Mouse (Mus musculus): Measurements from ENCODE around the gene Sfswap. TPM values are rescaled to one million over a fixed set of nuclear protein-coding genes. Genes with fewer than 3 reads are reported as not detected.

The Sfswap gene
- polyA plus RNA-seq, 1 experiment from 2014 or later: 53.6 TPM

DNA sequence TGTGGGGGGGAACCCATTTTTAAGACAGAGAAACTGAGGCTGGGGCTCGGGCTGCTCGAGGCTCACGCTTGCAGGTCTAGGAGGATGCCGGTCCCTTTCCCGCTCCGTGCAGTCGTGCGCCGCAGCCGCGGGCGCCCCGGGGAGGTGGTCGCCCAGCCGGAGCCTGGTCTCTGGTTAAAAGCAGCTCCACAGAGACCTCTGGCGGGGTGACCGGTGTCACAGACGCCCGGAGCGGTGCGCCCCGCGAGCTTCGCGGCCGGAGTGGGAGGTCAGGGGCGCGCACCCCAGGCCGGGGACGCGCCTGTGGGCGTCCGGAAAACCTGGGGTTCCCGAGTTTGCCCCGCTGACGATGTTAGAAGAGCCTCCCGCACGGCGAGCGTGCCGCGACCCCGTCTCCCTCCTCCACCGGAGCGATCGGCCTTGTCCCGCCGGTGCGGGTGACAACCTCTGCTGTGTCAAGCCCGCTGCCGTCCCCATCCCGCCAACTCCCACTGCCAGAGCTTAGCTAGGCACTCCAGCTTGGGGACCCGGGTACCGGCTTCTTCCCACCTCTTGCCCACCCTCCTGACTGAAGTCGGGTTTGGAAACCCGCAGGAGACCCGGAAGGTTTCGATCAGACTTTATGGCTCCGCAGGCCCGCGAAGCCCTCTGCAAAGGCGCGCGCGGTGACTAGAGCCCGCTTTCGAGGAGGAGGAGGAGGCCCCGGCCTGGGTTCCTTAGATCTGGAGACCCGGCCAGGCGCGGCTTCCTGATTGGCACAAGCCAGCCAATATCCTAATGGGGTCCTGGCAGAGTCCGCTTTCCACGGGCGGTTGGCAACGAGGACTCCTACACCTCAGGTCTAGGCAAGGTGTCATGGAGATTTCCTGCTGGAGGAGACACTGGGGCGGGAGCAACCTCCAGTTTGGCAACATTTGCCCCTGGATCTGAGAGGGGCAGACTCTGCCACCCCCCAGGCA, 83.8 kb downstream of the Sfswap start:
- peak; percentile 41; the same call in 1 of the 2 replicates for ATAC-seq
- Histone ChIP-seq H3K9me3 (replicated peaks; ENCODE audit: control insufficient read depth, low read length, poor library complexity, severe bottlenecking) (no peaks in the 10 kb centered on the region), H3K36me3 (ENCODE audit: control insufficient read depth, insufficient read depth, low read length) (no peaks in the 10 kb centered on the region), H3K9ac (ENCODE audit: low read depth, low read length) (peak overlapping the region; percentile 92), H3K4me1 (ENCODE audit: control insufficient read depth, insufficient read depth, low read length) (peaks cover 18% of the 10 kb centered on the region), H3K4me2 (ENCODE audit: low read length) (peak overlapping the region; percentile 95), H3K27me3 (ENCODE audit: control insufficient read depth, insufficient read depth, low read depth, low read length) (peaks cover 9% of the 10 kb centered on the region; the same call in 1 of the 2 replicates), H3K27ac (ENCODE audit: low read length) (peak overlapping the region; percentile 43), H3K4me3 (ENCODE audit: low read depth, low read length) (peak overlapping the region; percentile 90)
- 0% methylated on average over 76 of the region's 76 CpGs for WGBS

DNA sequence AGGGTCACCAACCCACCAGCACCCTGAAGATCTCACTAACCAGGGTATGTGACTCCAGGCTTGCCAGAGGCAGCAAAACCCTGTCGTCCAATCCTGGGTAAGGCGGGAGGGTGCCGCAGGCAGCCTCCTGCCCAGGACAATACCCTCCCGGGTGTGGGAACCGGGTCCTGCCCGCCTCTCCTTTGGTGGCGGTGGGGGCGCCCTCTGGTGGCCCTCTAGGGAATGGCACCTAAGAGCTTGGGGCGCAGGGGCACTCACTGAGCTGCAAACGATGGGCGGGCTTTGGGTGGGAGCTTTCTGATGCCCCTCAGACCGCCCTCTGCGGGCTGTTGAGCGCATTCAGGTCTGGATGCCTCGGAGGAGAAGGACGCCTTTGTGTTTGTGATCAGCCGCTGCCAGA, 85.0 kb downstream of the Sfswap start:
- H3K27me3 ChIP-seq (ENCODE audit: control insufficient read depth, insufficient read depth, low read depth, low read length): peaks cover 8% of the 10 kb centered on the region; the same call in 1 of the 2 replicates
- peak; percentile 57 for ATAC-seq
- H3K4me2 ChIP-seq (ENCODE audit: low read length): peak overlapping the region; percentile 95
- H3K27ac ChIP-seq (ENCODE audit: low read length): peak overlapping the region; percentile 53
- H3K4me1 ChIP-seq (ENCODE audit: control insufficient read depth, insufficient read depth, low read length): peaks cover 24% of the 10 kb centered on the region
- no peaks in the 10 kb centered on the region for H3K36me3 ChIP-seq (ENCODE audit: control insufficient read depth, insufficient read depth, low read length)
- no peaks in the 10 kb centered on the region for H3K9me3 ChIP-seq (replicated peaks; ENCODE audit: control insufficient read depth, low read length, poor library complexity, severe bottlenecking)
- H3K9ac ChIP-seq (ENCODE audit: low read depth, low read length): peak overlapping the region; percentile 71
- WGBS: under 1% methylated on average over 17 of the region's 17 CpGs
- H3K4me3 ChIP-seq (ENCODE audit: low read depth, low read length): peak overlapping the region; percentile 90

DNA sequence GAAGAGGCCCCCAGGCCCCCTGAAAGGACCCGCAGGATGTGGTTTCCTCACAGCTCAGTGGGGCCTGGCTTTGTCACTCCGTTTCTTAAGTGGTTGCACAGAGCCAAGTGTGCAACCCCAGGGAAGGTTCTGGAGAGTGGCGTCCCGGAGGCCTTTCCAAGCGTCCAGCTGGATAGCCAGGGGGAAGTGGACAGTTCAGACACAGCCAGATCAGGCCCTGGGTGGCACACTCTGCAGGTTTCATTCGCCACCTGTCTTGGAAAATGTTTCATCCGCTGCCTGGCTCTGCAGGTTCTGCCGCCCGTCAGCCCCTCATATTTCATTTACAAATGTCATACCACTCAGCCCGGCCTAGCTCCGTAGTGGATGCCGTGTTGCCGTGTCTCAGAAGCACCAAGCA, 85.5 kb downstream of the Sfswap start:
- H3K27ac ChIP-seq (ENCODE audit: low read length): peak overlapping the region; percentile 53
- no peaks in the 10 kb centered on the region for H3K36me3 ChIP-seq (ENCODE audit: control insufficient read depth, insufficient read depth, low read length)
- ATAC-seq: no peak
- peak overlapping the region; percentile 71 for H3K9ac ChIP-seq (ENCODE audit: low read depth, low read length)
- H3K4me1 ChIP-seq (ENCODE audit: control insufficient read depth, insufficient read depth, low read length): peaks cover 28% of the 10 kb centered on the region
- peak overlapping the region; percentile 95 for H3K4me2 ChIP-seq (ENCODE audit: low read length)
- WGBS: 32% methylated on average over 13 of the region's 13 CpGs
- peaks cover 7% of the 10 kb centered on the region; the same call in 1 of the 2 replicates for H3K27me3 ChIP-seq (ENCODE audit: control insufficient read depth, insufficient read depth, low read depth, low read length)
- no peaks in the 10 kb centered on the region for H3K9me3 ChIP-seq (replicated peaks; ENCODE audit: control insufficient read depth, low read length, poor library complexity, severe bottlenecking)
- peak overlapping the region; percentile 90 for H3K4me3 ChIP-seq (ENCODE audit: low read depth, low read length)

DNA sequence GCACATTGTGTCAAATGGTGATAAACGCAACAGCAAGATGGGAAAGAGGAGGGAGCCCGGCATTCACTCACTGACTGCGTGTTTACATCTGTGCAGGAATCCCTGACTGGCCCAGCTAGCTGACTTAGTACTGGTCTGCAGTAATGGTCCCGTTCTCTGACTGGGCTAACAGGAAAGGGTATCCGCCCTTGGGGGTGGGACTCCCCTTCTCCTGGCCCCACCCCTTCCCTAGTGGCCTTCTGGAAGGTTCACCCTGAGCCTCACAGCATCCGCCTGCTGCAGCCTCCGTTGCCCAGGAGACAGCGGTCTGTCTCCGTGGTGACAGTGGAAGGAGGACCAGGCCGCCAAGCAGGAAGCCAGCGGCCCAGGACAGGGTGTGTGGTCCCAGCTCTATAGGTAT, 89.9 kb downstream of the Sfswap start:
- no peaks in the 10 kb centered on the region for H3K27me3 ChIP-seq (ENCODE audit: control insufficient read depth, insufficient read depth, low read depth, low read length)
- peak overlapping the region; percentile 47 for H3K9ac ChIP-seq (ENCODE audit: low read depth, low read length)
- no peaks in the 10 kb centered on the region for H3K9me3 ChIP-seq (replicated peaks; ENCODE audit: control insufficient read depth, low read length, poor library complexity, severe bottlenecking)
- H3K36me3 ChIP-seq (ENCODE audit: control insufficient read depth, insufficient read depth, low read length): no peaks in the 10 kb centered on the region
- 4% methylated on average over 10 of the region's 11 CpGs for WGBS
- no peak overlapping the region for H3K27ac ChIP-seq (ENCODE audit: low read length)
- no peak overlapping the region for H3K4me3 ChIP-seq (ENCODE audit: low read depth, low read length)
- peak; percentile 30; the same call in 1 of the 2 replicates for ATAC-seq
- H3K4me1 ChIP-seq (ENCODE audit: control insufficient read depth, insufficient read depth, low read length): peaks cover 16% of the 10 kb centered on the region
- peak overlapping the region; percentile 8 for H3K4me2 ChIP-seq (ENCODE audit: low read length)

DNA sequence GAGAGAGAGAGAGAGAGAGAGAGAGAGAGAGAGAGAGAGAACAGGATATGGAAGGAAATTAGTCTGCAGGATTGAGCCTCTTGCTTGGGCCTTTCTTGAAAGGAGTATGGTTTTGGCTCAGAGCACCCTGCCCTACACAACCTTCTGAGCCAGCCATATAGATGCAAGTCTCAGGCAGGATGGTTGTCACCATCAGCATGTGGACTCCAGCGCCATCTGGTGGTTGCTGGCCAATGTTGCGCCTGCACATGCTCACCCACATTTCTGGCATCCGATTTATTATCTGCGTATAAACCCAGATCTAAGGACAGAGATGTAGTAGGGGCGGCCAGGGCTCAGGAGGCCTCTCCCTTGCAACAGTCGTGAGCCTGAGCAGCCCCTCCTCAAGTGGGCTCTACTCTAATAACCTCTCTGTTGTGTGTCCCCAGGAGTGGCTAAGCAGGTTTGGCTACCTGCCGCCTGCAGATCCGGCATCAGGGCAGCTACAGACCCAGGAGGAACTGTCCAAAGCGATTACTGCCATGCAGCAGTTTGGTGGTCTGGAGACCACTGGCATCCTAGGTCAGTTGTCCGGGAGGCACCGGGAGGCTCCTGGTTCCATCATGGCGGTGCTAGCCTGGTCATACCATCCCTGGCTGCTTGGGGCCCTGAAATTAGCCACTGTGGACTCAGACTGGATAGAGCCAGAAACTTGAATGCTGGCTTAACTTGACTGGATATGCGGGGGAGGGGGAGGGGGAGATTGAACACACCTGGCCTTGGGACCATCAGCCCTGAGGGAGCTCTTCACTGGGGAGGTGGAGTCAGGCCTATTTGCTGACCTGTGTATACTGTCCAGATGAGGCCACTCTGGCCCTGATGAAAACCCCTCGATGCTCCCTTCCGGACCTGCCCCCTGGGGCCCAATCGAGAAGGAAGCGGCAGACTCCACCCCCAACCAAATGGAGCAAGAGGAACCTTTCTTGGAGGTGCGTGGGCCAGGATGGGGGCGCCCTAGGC, 93.4 kb downstream of the Sfswap start:
- Histone ChIP-seq H3K9me3 (replicated peaks; ENCODE audit: control insufficient read depth, low read length, poor library complexity, severe bottlenecking) (no peaks in the 10 kb centered on the region; the same call in 1 of the 2 replicates), H3K9ac (ENCODE audit: low read depth, low read length) (no peak overlapping the region), H3K4me3 (ENCODE audit: low read depth, low read length) (no peak overlapping the region), H3K27me3 (ENCODE audit: control insufficient read depth, insufficient read depth, low read depth, low read length) (no peaks in the 10 kb centered on the region), H3K4me2 (ENCODE audit: low read length) (no peak overlapping the region), H3K36me3 (ENCODE audit: control insufficient read depth, insufficient read depth, low read length) (peaks cover 9% of the 10 kb centered on the region), H3K4me1 (ENCODE audit: control insufficient read depth, insufficient read depth, low read length) (peaks cover 10% of the 10 kb centered on the region), H3K27ac (ENCODE audit: low read length) (no peak overlapping the region)
- 48% methylated on average over 19 of the region's 19 CpGs for WGBS
- ATAC-seq: peak; percentile 49

DNA sequence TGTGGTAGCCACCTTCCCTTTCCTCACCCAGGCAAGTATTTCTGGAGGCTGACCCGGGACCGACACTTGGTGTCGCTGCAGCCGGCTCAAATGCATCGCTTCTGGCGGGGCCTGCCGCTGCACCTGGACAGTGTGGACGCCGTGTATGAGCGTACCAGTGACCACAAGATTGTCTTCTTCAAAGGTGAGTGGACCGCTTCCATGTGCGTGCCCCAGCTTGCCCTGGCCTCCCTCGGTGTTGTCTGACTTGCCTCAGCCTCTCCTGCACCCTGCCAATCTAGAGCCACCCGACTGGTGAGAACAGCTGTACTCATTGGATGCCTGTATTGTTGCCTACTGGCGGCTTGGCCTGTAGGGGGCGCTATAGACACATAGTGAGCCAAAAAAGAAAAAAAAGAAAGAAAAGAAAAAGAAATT, 101.1 kb downstream of the Sfswap start:
- 27% methylated on average over 16 of the region's 16 CpGs for WGBS
- Histone ChIP-seq H3K36me3 (ENCODE audit: control insufficient read depth, insufficient read depth, low read length) (peaks cover 14% of the 10 kb centered on the region; the same call in 1 of the 2 replicates), H3K9me3 (replicated peaks; ENCODE audit: control insufficient read depth, low read length, poor library complexity, severe bottlenecking) (no peaks in the 10 kb centered on the region; the same call in 1 of the 2 replicates), H3K4me3 (ENCODE audit: low read depth, low read length) (no peak overlapping the region), H3K4me2 (ENCODE audit: low read length) (no peak overlapping the region), H3K27ac (ENCODE audit: low read length) (no peak overlapping the region), H3K9ac (ENCODE audit: low read depth, low read length) (no peak overlapping the region), H3K4me1 (ENCODE audit: control insufficient read depth, insufficient read depth, low read length) (no peaks in the 10 kb centered on the region), H3K27me3 (ENCODE audit: control insufficient read depth, insufficient read depth, low read depth, low read length) (no peaks in the 10 kb centered on the region)
- no peak for ATAC-seq

DNA sequence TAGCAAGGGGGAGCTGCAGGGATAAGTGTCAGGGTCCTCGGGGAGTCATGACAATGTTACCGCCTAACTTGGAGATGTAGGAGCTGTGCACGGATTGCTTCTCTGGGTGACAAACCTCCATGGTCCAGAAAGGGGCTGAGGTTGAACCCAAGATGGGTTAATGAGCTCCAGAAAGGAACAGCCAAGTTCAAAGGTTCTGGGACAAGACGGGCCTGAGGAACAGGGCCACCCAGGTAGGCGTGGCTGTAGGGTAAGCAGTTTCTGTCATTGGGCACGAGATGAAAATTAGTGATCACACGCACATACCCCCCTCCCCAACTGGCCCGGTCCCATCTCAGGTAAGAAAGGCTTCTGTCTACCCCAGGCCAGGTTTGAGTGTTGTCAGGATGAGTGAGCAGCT, 106.5 kb downstream of the Sfswap start:
- no peak for ATAC-seq
- no peaks in the 10 kb centered on the region for H3K27me3 ChIP-seq (ENCODE audit: control insufficient read depth, insufficient read depth, low read depth, low read length)
- H3K27ac ChIP-seq (ENCODE audit: low read length): no peak overlapping the region
- no peaks in the 10 kb centered on the region for H3K4me1 ChIP-seq (ENCODE audit: control insufficient read depth, insufficient read depth, low read length)
- peaks cover 8% of the 10 kb centered on the region for H3K36me3 ChIP-seq (ENCODE audit: control insufficient read depth, insufficient read depth, low read length)
- no peak overlapping the region for H3K4me2 ChIP-seq (ENCODE audit: low read length)
- 84% methylated on average over 8 of the region's 8 CpGs for WGBS
- H3K9me3 ChIP-seq (replicated peaks; ENCODE audit: control insufficient read depth, low read length, poor library complexity, severe bottlenecking): no peaks in the 10 kb centered on the region
- H3K4me3 ChIP-seq (ENCODE audit: low read depth, low read length): no peak overlapping the region
- no peak overlapping the region for H3K9ac ChIP-seq (ENCODE audit: low read depth, low read length)

DNA sequence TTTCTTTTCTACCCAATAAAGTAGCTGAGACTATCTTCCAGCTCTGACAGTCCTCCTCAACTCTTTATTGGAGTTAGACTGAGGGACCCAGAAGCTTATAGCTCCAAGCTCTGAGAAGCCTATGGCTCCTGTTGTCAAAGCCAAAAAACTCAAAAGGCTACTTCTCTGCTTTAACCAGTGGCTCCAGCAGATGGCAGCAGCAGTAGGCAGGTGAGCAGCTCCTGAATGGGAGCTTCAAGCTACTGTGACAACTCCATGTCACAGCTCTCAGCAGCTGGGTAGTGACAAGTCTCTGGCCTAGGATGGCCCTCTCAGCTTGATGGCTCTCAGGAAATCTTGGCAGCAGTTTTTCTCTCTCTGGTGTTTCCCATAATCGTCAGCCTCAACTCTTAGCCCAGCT, 110.0 kb downstream of the Sfswap start:
- Histone ChIP-seq H3K4me1 (ENCODE audit: control insufficient read depth, insufficient read depth, low read length) (no peaks in the 10 kb centered on the region), H3K9me3 (replicated peaks; ENCODE audit: control insufficient read depth, low read length, poor library complexity, severe bottlenecking) (no peaks in the 10 kb centered on the region), H3K4me2 (ENCODE audit: low read length) (no peak overlapping the region), H3K36me3 (ENCODE audit: control insufficient read depth, insufficient read depth, low read length) (peaks cover 4% of the 10 kb centered on the region), H3K27ac (ENCODE audit: low read length) (no peak overlapping the region), H3K9ac (ENCODE audit: low read depth, low read length) (no peak overlapping the region), H3K27me3 (ENCODE audit: control insufficient read depth, insufficient read depth, low read depth, low read length) (no peaks in the 10 kb centered on the region), H3K4me3 (ENCODE audit: low read depth, low read length) (no peak overlapping the region)
- peak; percentile 60 for ATAC-seq
- 13% methylated on average over 1 of the region's 1 CpGs for WGBS
